Mouse (Mus musculus) cerebellum, postnatal 4 days (tissue): ENCODE data around the gene Atg9b.
A peak's percentile ranks its signal among the peaks of the same experiment; 100 is the strongest.
"Not testable (repeated sequence)": the region's sequence is repeated elsewhere in the genome, so short reads cannot be mapped to it uniquely, and the experiment has no call there.

Experiments
- DNase-seq, 2 experiments: peaks; one replicate each; pipeline ENCODE4 v3.0.0; 2022; ENCODE audit warnings: low spot score in 2 of 2, mixed read lengths in 1 of 2

Atg9b gene

GRCm38 (mm10) chr5:24405389-24405876 lies 13.5 kb upstream of the Atg9b start:
- DNase-seq, result no peak

- DNase-seq, result no peak
These were observed 12.8 kb upstream of the Atg9b start for GRCm38 (mm10) chr5:24404594-24405360.

DNA sequence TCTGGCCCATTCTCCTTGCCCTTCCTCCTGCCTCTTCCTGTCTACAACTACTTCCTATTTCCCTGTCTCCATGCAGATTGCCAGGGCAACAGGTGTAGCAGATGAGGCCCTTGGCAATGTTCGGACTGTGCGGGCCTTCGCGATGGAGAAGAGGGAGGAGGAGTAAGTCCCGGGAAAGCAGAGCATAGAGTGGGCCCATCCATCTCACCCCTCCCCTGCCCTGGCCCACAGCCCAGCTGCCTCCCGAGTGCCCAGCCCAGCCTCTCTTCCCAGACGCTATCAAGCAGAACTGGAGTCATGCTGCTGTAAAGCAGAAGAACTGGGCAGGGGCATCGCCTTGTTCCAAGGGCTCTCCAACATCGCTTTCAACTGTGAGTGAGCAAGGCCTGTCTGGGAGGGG lies 10.0 kb upstream of the Atg9b start:
- DNase-seq, result peak in 1 of 2 experiments; percentile 66

DNA sequence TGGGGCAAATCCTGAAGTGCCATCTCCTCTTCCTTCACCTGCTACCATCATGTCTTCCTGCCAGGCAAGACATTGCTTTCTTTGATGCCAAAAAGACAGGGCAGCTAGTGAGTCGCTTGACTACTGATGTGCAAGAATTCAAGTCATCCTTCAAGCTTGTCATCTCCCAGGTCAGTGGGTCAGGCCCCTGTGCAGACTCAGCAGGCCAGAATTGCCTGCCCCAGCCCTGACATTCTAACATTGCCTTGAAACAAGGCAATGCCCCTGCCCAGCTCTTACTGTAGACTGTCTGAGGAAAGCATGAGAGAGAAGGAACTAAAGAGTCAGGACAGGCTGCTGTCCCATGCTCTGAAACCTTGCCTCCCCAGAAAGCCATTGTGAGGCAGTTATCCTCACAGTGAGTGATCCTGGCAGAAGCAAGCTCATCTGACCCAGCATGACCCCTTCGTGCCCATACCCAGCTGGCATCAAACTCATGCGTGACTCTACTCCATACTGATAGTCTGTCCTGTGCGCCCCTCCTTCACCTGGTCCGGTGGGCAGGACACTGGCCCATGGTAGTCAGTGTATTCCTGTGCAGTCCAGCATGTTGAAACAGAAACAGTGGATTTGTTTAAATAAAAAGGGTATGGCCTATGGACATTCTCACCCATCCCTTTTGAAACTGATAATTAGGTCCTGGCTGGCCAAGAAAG lies 9.1 kb upstream of the Atg9b start:
- no peak for DNase-seq

- no peak for DNase-seq
These were observed 8.4 kb upstream of the Atg9b start for GRCm38 (mm10) chr5:24400362-24400761.

DNA sequence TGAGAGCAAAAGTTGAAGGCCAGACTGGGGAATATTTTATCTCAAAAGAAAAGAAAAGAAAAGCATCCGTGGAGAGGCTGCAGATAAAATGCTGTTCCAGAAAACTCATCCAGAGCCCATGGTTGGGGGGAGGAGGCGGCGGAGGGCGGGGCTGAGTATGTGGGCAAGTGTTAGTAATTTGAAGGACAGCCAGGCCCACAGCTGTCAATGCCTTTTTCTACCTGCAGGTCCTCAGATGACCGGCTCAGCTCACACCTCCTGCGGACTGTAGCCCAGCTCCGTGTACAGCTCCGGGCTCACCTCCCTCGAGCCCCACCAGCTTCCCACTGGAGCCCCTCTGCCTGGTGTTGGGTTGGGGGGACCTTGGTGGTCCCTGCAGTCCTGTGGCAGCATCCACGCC lies 7.7 kb upstream of the Atg9b start:
- DNase-seq, result no peak

DNA sequence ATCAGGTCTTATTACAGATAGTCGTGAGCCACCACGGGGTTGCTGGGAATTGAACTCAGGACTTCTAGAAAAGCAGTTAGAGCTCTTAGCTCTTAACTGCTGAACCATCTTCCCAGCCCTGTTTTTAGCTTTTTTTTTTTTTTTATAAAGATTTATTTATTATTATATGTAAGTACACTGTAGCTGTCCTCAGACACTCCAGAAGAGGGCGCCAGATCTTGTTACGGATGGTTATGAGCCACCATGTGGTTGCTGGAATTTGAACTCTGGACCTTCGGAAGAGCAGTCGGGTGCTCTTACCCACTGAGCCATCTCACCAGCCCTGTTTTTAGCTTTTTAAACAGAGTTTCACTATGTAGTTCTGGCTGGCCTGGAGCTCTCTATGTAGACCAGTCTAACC lies 4.3 kb upstream of the Atg9b start:
- not testable (repeated sequence) for DNase-seq

- DNase-seq, result peak; percentile 79 to 92
These were observed 2.4 kb upstream of the Atg9b start for GRCm38 (mm10) chr5:24394165-24394894.

DNA sequence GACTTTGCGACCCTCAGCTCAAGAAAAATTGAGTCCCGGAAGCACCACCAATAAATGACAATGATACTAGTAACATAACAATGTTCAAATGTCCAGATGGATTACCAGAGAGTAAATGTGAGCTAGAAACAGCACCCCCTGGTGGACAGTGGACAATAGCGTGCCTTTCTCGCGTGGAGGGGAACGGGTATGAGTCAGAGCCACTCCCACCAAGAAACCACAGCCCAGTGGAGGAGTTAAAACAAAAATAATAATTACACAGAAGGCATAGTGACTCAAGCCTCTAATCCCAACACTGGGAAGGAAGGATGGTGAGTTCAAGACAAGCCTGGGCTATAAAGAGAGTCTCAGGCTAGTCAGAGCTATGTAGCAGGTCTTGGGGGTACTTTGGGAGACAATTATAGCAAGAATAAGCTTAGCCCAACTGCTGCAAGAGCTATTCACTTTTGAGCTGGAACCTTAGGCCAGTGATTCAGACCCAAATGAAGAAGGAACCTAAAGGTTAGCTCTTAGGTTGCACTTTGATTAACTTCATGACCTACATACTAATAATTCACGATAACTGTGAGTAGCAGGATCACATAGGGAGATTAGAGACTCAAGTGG lies 1.6 kb upstream of the Atg9b start, which contains the start of gene Abcb8:
Abcb8 (plus strand) TSS at position 272 of the 606 bp plus-strand sequence.
- DNase-seq, result peak; percentile 68 to 83

DNA sequence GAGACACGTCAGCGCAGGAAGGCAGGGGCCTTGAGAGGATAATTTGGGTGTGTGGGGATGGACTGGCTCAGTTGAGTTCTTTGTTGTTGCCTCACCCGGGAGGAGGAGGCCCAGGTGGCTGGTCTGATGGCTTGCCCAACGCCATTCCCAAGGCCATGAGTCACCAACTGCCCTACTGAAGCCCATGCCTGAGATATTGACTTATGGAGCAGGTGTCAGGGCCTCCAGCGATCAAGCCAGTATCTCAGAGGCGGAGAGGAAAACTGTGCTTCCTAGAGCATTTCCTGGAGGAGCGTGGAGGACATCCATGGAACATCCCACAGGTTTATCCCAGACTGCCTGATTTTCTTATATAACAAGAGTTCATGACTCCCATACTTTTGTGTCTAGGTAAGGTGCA lies 781 bp upstream of the Atg9b start:
- no peak for DNase-seq

GRCm38 (mm10) chr5:24389658-24390020 lies 2.3 kb downstream of the Atg9b start:
- DNase-seq, result no peak

DNA sequence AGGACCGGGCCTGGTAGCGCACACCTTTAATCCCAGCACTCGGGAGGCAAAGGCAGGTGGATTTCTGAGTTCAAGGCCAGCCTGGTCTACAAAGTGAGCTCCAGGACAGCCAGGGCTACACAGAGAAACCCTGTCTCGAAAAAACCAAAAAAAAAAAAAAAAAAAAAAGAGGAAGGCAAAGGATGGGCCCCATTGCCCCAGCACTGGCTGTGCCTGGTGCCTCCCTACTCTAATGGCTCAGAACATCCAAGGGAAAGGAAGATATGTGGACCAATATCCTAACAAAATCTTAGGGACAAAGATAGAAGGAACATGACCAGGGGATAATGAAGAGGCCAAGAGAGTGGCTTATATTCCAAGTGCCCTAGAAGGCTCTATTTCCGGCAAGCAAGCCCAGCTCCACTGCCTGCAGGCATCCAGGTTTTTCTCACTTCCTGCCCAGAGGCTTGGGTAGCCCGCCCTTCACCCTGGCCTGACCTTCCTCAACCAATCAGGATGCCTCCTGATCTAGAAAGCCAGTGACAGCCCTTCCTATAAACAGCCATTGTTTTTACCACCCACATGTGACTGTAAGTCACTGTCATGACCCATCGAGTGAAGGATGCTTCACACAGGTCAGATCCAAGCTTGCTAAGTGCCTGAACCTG lies 2.8 kb downstream of the Atg9b start:
- no peak for DNase-seq

GRCm38 (mm10) chr5:24388246-24388915 lies 3.6 kb downstream of the Atg9b start:
- no peak for DNase-seq

GRCm38 (mm10) chr5:24387264-24388241 lies 4.4 kb downstream of the Atg9b start:
- peak in 1 of 2 experiments; percentile 47 for DNase-seq

DNA sequence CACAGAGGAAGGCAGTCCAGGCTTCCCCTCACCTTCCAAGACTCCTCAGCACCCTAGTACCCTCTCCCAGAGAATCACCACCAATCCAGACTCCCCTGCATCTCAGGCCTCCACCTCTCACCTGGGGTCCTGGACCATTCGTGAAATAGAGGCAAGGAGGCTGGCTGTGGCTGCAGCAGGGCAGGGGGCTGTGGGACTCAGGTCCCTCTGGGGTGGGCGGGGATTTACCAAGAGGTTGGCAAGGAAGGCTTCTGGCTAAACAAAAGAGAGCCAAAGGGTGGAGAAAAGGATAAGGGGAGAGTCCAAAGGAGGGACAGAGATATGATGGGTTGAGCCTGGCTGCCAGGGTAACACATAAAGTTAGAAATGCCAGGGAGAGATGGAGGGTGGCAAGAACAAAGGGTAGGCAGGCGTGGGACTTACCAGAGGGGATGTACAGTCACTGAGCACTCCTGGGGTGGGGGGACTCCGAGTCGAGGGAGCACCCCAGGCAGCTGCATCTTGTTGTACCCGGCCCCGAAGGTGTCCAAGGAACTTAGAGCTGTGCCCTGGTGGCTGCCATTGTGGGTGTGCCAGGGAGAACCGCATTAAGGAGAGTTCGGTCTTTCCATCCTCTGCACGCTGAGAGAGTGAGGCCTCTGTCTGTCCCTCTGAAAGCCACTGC lies 5.9 kb downstream of the Atg9b start:
- DNase-seq, result no peak

DNA sequence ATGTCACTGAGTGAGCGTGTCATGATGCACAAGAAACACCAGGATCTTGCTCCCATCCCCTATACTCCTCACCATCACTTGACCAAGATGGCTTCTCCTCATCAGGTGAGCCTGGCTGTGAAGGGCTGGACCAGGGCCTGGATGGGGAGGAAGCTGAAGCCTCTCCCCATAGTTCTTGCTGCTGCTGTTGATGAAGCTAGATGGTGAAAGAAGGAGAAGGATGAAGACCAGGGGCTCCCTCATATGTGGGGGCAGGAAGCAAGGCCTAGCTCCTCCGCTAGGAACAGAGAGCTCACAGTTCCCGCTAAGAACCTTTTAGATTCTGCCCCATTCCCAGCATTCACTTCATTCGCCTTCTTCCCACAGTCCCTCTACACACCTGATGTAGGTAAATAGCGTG lies 6.6 kb downstream of the Atg9b start:
- no peak for DNase-seq

DNA sequence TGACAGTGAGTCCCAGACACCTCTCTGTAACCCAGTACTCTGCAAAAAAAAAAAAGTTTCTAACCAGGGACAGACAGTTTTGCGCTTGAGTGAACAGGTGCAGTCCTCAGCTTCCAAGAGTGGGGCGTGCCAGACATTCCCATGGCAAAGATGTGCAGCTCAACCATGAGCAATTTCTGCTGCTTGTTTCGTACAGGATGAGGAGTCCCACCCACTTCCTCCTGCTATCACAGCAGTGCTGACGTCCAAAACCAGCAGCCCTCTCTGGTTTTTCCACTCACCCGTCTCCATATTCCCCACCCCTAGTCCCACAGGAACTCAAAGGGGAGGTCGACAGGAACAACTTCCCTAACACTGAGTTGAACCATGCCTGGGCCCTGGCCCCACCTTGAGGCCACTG lies 7.5 kb downstream of the Atg9b start:
- DNase-seq, result no peak

DNA sequence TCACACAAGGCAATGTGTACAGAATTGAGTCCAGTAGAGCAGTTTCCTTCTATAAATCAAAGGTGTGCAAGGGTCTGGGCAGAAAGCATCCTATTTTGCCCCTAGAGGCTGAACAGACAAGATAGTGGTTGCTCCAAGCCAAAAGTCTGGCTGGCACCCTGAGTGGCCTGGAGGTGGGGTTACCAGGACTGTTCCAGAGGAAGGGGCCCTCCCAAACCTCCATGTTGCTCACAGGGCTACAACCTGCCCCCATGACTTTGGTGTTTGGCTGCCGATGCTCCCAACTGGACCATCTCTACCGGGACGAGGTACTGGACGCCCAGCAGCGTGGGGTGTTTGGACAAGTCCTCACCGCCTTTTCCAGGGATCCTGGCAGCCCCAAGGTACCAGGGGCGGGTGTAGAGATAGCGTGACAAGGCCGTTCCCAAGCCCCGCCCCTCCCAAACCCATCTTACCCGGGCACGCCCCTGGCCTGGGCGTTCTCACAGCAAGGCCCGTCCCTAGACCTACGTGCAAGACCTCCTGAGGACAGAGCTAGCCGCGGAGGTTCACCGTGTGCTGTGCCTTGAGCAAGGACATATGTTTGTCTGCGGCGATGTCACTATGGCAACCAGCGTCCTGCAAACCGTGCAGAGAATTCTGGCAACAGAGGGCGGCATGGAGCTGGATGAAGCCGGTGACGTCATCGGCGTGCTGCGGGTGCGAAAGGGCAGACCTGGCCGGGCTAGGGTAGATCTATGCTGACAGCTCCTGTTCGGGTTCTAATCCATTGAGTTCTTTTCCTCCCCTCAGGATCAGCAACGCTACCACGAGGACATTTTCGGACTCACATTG lies 8.7 kb downstream of the Atg9b start:
- DNase-seq, result peak; percentile 83 to 92
